Mouse (Mus musculus): ENCODE measurements around the gene Il15ra. TPM values are rescaled to one million over a fixed set of nuclear protein-coding genes. Genes with fewer than 3 reads are reported as not detected.

The Il15ra gene
- total and polyA plus RNA-seq, 3 experiments = 0.27 TPM; not detected in 2

- no peak for DNase-seq (ENCODE audit: low spot score)
- no peaks in the 10 kb centered on the region for H3K4me1 ChIP-seq (ENCODE audit: insufficient read depth, low read depth, low read length)
- no peak overlapping the region for H3K4me3 ChIP-seq (ENCODE audit: low read depth, low read length)
- H3K36me3 ChIP-seq (replicated peaks) = peaks cover 86% of the 10 kb centered on the region
- TF ChIP-seq CTCF (IDR thresholded peaks at IDR 0.05; ENCODE audit: low read depth, low read length) (no peak), GATA2 (IDR thresholded peaks at IDR 0.05; ENCODE audit: borderline replicate concordance, low read depth, low read length) (no peak)
- no peaks in the 10 kb centered on the region for H3K9me3 ChIP-seq (replicated peaks)
- no peaks in the 10 kb centered on the region for H3K27me3 ChIP-seq (ENCODE audit: insufficient read depth, low read length)
- no peak for ATAC-seq (ENCODE audit: extremely low read depth, insufficient number of reproducible peaks, low FRiP score, poor library complexity, severe bottlenecking)
Observed at GRCm38 (mm10) chr2:11765694-11766093, 60.6 kb downstream of the Il15ra start.

DNA sequence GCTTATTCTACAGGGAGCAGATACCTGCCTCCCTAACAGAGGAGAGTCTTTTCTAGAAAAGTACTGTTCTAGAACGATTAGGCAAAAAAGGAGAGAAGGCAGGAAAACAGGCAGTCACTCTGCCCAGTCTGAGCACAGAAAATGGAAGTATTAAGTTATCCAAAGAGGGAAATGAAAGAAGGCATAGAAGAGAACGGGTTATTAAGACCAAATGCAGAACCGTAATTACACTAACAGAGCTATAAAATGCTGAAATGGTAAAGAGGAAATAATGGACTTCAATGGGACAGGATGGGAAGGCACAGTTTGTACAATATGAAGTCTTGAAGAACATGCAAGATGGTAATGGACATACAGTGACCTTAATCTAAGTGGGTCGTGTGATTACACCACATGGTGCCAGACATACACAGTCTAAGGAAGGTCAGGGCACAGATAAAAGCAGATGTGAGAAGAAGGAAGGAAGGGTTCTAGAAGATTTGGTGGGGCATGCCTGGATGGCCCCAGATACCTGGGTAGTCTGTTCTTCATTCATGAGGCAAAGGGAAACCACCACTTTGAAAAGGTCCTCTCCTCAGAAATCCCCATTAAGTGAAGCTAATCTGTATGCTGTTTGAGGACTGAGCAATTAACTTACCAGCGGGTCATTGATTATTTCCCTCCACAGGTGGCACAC is 61.5 kb downstream of the Il15ra start:
- H3K36me3 ChIP-seq (replicated peaks) = peaks cover 81% of the 10 kb centered on the region
- no peak overlapping the region for H3K4me3 ChIP-seq (ENCODE audit: low read depth, low read length)
- H3K4me1 ChIP-seq (ENCODE audit: insufficient read depth, low read depth, low read length) = no peaks in the 10 kb centered on the region; the same call in 1 of the 2 replicates
- DNase-seq (ENCODE audit: low spot score) (no peak), ATAC-seq (ENCODE audit: extremely low read depth, insufficient number of reproducible peaks, low FRiP score, poor library complexity, severe bottlenecking) (no peak)
- H3K27me3 ChIP-seq (ENCODE audit: insufficient read depth, low read length) = no peaks in the 10 kb centered on the region
- no peaks in the 10 kb centered on the region for H3K9me3 ChIP-seq (replicated peaks)
- TF ChIP-seq CTCF (IDR thresholded peaks at IDR 0.05; ENCODE audit: low read depth, low read length) (no peak), TAL1 (conservative IDR thresholded peaks at IDR 0.05; ENCODE audit: low read depth, low read length) (no peak), GATA2 (IDR thresholded peaks at IDR 0.05; ENCODE audit: borderline replicate concordance, low read depth, low read length) (no peak), POLR2AphosphoS5 (IDR thresholded peaks at IDR 0.05; ENCODE audit: insufficient replicate concordance, low read depth, low read length) (no peak), GATA1 (IDR thresholded peaks at IDR 0.05; ENCODE audit: borderline replicate concordance, low read length) (no peak)

DNA sequence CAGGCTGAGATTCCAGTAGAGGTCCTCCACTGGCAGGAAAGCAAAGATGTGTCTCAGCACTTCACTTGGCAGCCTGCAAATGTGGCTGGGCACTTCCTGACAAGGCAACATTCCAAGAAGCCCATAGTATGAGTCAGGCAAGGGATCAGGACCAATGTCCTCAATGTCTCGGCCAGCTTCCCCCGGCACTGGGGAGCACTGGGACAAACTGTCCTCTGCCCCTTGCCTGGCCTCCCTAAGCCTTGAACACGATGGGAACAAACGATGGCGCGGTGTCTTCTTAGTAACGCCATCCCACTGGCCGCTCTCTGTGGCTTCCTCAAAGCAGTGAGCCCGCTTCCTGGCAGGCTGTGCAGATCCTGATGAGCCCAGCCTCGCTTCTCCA is 62.1 kb downstream of the Il15ra start:
- H3K4me1 ChIP-seq (ENCODE audit: insufficient read depth, low read depth, low read length) = no peaks in the 10 kb centered on the region; the same call in 1 of the 2 replicates
- peaks cover 75% of the 10 kb centered on the region for H3K36me3 ChIP-seq (replicated peaks)
- H3K27me3 ChIP-seq (ENCODE audit: insufficient read depth, low read length) = no peaks in the 10 kb centered on the region
- ATAC-seq (ENCODE audit: extremely low read depth, insufficient number of reproducible peaks, low FRiP score, poor library complexity, severe bottlenecking) = no peak
- H3K9me3 ChIP-seq (replicated peaks) = no peaks in the 10 kb centered on the region
- no peak for DNase-seq (ENCODE audit: low spot score)
- TF ChIP-seq CTCF (IDR thresholded peaks at IDR 0.05; ENCODE audit: low read depth, low read length) = no peak
- no peak for TF ChIP-seq TAL1 (conservative IDR thresholded peaks at IDR 0.05; ENCODE audit: low read depth, low read length)
- TF ChIP-seq GATA2 (IDR thresholded peaks at IDR 0.05; ENCODE audit: borderline replicate concordance, low read depth, low read length) = no peak
- TF ChIP-seq GATA1 (IDR thresholded peaks at IDR 0.05; ENCODE audit: borderline replicate concordance, low read length) = no peak
- no peak for TF ChIP-seq POLR2AphosphoS5 (IDR thresholded peaks at IDR 0.05; ENCODE audit: insufficient replicate concordance, low read depth, low read length)
- no peak overlapping the region for H3K4me3 ChIP-seq (ENCODE audit: low read depth, low read length)

DNA sequence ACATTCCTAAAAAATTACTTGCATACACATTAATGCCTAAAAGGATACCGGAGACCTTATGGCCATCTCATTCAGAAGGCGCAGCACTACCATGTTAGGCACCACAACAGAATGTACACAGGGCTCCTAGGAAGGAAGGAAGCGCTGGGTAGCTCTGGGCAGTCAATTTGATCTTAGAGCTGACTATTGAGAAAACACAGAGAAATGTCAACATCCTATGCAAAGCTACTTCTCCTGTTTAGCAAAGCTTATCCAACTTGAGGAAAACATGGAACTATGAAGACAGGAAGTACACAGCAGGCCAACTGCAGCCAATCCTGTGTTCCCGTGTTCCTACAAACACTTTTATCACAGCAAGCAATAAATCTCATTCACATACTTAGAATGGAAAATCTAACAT is 66.6 kb downstream of the Il15ra start:
- ATAC-seq (ENCODE audit: extremely low read depth, insufficient number of reproducible peaks, low FRiP score, poor library complexity, severe bottlenecking) = no peak
- no peak for TF ChIP-seq POLR2AphosphoS5 (IDR thresholded peaks at IDR 0.05; ENCODE audit: insufficient replicate concordance, low read depth, low read length)
- DNase-seq (ENCODE audit: low spot score) = no peak
- Histone ChIP-seq H3K9me3 (replicated peaks) (no peaks in the 10 kb centered on the region), H3K4me1 (ENCODE audit: insufficient read depth, low read depth, low read length) (peaks cover 18% of the 10 kb centered on the region), H3K36me3 (replicated peaks) (peaks cover 38% of the 10 kb centered on the region), H3K27me3 (ENCODE audit: insufficient read depth, low read length) (no peaks in the 10 kb centered on the region), H3K4me3 (ENCODE audit: low read depth, low read length) (no peak overlapping the region)

DNA sequence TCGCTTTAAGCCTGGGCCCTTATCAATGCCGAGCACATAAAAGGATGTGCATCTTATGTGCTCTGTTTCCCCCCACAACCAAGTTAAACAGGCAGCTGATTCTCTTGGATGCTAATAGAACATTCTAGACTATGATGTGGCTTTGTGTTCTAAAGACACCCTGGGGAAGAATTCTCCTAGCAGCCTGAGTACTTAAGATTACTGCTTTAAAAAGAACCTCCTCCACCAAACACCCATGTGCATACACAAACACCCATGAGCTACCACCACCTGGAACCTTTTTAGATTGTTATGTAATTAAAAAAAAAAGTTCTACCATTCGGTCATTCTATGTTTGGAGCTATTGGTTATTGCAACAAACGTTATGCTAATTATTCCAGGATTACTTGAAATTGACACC is 67.3 kb downstream of the Il15ra start:
- Histone ChIP-seq H3K4me1 (ENCODE audit: insufficient read depth, low read depth, low read length) (peaks cover 18% of the 10 kb centered on the region), H3K4me3 (ENCODE audit: low read depth, low read length) (no peak overlapping the region), H3K27me3 (ENCODE audit: insufficient read depth, low read length) (no peaks in the 10 kb centered on the region), H3K9me3 (replicated peaks) (no peaks in the 10 kb centered on the region), H3K36me3 (replicated peaks) (peaks cover 31% of the 10 kb centered on the region)
- no peak for ATAC-seq (ENCODE audit: extremely low read depth, insufficient number of reproducible peaks, low FRiP score, poor library complexity, severe bottlenecking)
- TF ChIP-seq POLR2AphosphoS5 (IDR thresholded peaks at IDR 0.05; ENCODE audit: insufficient replicate concordance, low read depth, low read length) (no peak), GATA2 (IDR thresholded peaks at IDR 0.05; ENCODE audit: borderline replicate concordance, low read depth, low read length) (no peak), TAL1 (conservative IDR thresholded peaks at IDR 0.05; ENCODE audit: low read depth, low read length) (no peak), GATA1 (IDR thresholded peaks at IDR 0.05; ENCODE audit: borderline replicate concordance, low read length) (no peak), CTCF (IDR thresholded peaks at IDR 0.05; ENCODE audit: low read depth, low read length) (no peak)
- DNase-seq (ENCODE audit: low spot score) = no peak

- Histone ChIP-seq H3K4me1 (ENCODE audit: insufficient read depth, low read depth, low read length) (peaks cover 30% of the 10 kb centered on the region), H3K36me3 (replicated peaks) (peaks cover 17% of the 10 kb centered on the region), H3K9me3 (replicated peaks) (no peaks in the 10 kb centered on the region), H3K4me3 (ENCODE audit: low read depth, low read length) (no peak overlapping the region), H3K27me3 (ENCODE audit: insufficient read depth, low read length) (no peaks in the 10 kb centered on the region)
- ATAC-seq (ENCODE audit: extremely low read depth, insufficient number of reproducible peaks, low FRiP score, poor library complexity, severe bottlenecking) (no peak), DNase-seq (ENCODE audit: low spot score) (no peak)
- TF ChIP-seq GATA2 (IDR thresholded peaks at IDR 0.05; ENCODE audit: borderline replicate concordance, low read depth, low read length) (no peak), TAL1 (conservative IDR thresholded peaks at IDR 0.05; ENCODE audit: low read depth, low read length) (no peak), CTCF (IDR thresholded peaks at IDR 0.05; ENCODE audit: low read depth, low read length) (no peak), POLR2AphosphoS5 (IDR thresholded peaks at IDR 0.05; ENCODE audit: insufficient replicate concordance, low read depth, low read length) (no peak), GATA1 (IDR thresholded peaks at IDR 0.05; ENCODE audit: borderline replicate concordance, low read length) (no peak)
Observed at GRCm38 (mm10) chr2:11774426-11774825, 69.3 kb downstream of the Il15ra start.

DNA sequence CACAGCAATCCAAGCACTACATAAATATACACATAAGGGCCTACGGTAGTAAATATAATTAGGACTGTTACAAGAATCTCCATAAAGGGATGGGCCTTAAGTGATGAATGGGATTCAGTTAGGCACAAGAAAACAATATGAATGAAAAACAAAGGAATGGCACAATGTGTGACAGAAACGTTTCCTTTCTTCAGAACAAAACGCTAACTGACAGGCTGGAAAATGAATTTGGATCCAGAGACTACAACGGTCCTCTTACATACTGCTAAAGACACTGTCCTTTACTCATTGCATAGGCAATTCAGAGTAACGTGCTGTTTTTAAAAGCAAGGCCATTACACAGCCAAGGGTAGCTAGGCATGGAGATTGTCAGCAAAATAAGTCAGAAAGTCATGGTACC is 70.0 kb downstream of the Il15ra start:
- Histone ChIP-seq H3K36me3 (replicated peaks) (peaks cover 20% of the 10 kb centered on the region), H3K4me1 (ENCODE audit: insufficient read depth, low read depth, low read length) (peaks cover 36% of the 10 kb centered on the region), H3K9me3 (replicated peaks) (no peaks in the 10 kb centered on the region), H3K27me3 (ENCODE audit: insufficient read depth, low read length) (no peaks in the 10 kb centered on the region), H3K4me3 (ENCODE audit: low read depth, low read length) (no peak overlapping the region)
- DNase-seq (ENCODE audit: low spot score) (no peak), ATAC-seq (ENCODE audit: extremely low read depth, insufficient number of reproducible peaks, low FRiP score, poor library complexity, severe bottlenecking) (no peak)
- TF ChIP-seq POLR2AphosphoS5 (IDR thresholded peaks at IDR 0.05; ENCODE audit: insufficient replicate concordance, low read depth, low read length) (no peak), GATA1 (IDR thresholded peaks at IDR 0.05; ENCODE audit: borderline replicate concordance, low read length) (no peak), GATA2 (IDR thresholded peaks at IDR 0.05; ENCODE audit: borderline replicate concordance, low read depth, low read length) (no peak), TAL1 (conservative IDR thresholded peaks at IDR 0.05; ENCODE audit: low read depth, low read length) (no peak), CTCF (IDR thresholded peaks at IDR 0.05; ENCODE audit: low read depth, low read length) (no peak)

All from G1E (cell line).